Mouse (Mus musculus): ENCODE measurements around the gene Dchs2.
A peak's percentile ranks its signal among the peaks of the same experiment; 100 is the strongest.

The Dchs2 gene

DNA sequence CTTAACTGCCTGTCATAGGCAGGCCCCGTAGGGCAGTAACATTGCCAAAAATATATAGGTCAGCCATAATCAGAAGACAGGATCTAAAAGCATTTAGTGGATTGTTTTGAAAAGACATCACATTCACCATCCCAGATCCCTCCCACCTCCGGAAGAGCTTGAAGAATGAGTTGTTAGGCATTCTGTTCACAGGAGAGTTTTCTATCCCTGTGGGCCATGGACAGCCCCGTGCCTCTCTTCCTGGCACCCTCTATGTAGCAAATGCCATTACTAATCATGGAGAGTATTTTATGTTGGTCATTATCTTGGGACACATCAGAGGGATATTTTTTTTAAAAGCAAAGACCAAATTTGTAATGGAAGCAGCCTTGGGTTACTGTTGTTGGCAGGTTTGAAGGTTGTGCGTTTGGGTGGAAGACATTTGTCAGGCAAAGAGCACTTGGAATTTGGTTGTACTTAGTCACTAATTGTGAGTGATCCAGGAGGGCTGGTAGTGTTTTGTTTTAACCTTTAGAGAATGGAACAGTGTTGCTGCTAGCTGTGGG lies 122.3 kb downstream of the Dchs2 start:
- no peak for DNase-seq (ENCODE audit: low read depth, low spot score)

DNA sequence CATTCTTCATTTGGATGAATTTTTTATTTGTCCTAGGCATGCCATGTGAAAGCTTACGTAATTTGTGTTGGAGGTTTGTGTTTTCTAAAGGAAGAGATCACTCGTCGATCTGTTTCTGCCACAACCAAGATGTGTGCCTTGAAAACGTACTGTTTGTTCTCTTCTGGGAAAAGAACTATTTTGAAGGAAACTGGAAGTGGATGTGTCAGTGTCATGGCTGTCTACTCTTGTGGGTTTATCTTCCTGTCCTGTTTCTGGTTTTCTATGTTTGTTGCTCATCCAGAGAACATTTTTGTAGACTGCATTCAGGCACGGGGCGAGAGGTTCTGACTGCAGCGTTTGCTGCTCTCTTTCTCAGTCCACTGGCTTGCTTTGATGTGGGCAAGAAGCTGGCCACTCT lies 124.2 kb downstream of the Dchs2 start:
- DNase-seq (ENCODE audit: low read depth, low spot score), result no peak

DNA sequence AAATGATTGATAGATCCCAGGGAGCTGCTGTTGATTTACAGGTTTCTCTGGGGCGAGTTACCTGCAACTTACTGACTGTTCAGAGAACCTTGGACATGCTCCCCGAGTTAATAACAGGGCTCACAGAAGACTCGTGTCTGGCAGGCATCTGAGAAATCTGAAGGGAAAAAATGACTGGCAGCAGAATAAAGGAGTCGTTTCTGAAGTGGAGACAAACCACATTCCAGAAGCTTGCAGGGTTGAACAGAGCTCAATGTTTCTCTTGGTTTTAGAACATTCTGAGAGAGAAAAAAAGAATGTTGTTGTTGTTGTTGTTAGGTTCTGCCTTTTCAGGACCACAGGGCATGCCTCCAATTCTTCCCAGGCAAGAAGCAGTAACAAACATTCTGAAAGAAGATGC lies 131.7 kb downstream of the Dchs2 start:
- no peak for DNase-seq (ENCODE audit: low read depth, low spot score)

DNA sequence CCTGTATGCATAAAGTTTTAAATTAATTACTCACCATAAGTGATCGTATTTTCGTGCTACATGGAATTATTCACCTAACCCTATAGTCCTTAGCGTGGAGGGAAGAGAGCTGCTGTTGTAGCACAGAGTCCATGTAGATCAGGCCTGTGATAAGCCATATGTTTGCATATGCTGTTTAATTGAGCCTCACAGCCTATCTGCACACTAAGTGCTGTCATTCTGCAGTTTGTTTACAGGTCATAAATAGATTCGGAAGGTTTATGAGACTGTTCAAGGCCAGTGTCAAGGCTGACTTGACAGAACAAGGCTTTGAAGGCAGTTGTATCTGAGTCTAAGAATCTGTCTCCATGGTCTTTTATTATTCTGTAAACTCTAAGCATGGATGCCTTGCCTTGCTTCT lies 138.3 kb downstream of the Dchs2 start:
- DNase-seq (ENCODE audit: low read depth, low spot score), result no peak

DNA sequence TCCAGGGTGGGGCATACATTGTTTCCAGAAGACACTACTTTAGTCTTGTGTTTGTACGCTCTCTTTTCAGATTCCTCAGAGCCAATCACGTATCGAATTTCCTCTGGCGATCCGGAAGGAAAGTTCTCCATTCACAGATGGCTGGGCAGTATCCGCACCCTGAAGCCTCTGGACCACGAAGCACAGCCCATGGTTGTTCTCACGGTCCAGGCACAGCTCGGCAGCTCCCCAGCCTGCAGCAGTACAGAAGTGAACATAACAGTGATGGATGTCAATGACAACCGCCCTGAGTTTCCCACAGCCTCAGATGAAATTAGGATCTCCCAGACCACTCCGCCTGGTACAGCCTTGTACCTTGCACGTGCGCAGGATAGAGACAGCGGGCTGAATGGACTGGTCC lies 142.5 kb downstream of the Dchs2 start:
- no peak for DNase-seq (ENCODE audit: low read depth, low spot score)

DNA sequence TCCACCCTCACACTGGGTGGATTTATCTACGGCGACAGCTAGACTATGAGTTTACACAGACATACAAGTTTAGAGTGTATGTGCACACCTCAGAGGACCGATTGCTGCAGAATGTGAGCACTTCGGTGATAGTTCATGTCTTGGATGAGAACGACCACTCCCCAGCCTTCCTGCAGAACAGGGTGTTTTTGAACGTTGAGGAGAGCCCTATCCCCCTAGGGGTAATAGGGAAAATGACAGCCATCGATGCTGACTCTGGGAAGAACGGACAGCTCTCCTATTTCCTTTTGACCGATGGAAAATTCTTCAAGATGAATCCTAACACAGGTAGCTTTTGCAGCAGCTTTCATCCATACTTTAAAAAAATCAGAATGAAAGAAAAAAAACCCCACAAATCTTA lies 143.2 kb downstream of the Dchs2 start:
- no peak for DNase-seq (ENCODE audit: low read depth, low spot score)

DNA sequence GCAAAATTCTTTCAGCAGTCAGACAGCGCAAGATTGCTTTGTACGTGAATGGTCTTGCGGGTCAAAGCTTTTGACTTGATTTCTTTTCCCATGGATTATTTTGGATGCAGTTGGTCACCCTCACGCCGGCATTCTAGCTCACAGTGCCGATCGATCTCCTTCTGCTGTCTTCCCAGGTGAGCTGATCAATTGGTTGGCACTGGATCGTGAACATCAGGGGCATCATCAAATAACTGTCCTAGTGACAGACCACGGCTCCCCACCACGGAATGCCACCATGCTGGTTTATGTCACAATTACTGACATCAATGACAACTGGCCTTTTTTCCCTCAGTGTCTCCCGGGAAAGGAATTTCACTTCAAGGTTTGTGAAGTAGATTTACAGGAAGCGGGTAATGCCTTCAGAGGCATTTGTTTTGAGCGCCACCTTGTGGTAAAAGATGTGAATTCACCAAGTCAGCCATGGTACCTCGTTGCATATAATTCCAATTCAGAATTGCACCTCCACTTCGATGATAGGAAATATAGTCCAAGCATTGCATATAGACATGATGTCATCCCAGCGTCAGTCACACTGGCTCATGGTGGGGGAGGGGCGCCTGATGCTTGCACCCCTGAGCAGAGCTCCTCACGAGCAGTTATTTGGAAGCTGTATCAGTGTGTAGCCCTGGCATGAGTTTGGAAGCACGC lies 146.0 kb downstream of the Dchs2 start:
- peak; percentile 52 for DNase-seq (ENCODE audit: low read depth, low spot score)

DNA sequence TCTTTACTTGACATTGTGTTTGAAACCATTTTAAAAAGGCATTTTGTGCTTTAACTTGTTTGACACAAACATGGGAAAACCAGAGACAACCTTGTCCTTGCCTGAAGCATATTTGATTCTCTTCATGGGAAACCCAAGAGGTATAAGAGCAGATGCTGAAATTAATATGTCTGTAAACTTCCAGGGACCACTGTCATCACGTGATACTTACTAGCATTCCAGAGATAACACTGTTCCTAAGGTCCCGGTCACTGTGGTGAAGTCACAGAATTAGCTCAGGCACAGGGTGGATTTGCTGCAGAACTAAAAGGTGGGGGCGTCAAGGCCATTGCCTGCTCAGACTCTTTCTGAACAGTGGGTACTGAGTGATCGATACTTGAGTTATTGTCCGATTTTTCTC lies 148.0 kb downstream of the Dchs2 start:
- DNase-seq (ENCODE audit: low read depth, low spot score), result no peak

DNA sequence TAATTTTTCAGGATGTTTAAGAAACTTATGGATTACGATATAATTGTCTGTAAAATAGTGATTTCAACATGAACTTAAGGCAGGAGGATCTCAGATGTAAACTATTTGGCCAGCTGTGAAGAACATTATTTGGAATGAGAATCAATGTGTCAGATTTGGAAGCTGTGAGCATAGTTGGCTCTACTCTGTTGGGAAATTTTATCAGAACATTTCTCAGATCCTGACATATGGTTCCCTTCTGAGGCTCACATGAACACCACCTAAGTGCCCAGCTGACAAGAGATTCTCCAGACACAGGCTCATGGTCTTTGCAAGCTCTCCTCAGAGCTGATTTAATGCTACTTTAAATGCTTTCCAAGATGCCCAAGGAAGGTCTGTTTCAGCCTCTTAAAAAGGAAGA lies 156.1 kb downstream of the Dchs2 start:
- DNase-seq (ENCODE audit: low read depth, low spot score), result no peak

DNA sequence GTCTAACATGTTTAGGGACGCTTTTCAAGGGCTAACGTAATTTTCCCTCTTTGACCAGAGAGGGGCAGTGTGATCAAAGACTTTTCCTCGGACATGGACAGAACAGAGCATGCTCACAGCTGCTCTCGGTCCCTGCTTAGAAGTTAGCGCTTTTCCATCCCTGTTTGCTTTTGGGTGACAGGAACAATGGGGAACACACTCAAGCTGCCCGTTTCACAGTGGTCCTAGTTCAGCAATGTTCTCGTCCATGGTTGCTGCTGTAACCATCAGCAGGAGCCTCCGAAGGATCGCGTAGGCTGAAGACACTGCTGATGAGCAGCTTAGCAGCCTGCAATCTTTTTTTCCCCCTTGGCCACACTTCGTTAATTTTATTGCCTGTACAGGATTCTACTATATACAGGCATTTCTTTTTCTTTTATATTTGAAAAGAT lies 159.2 kb downstream of the Dchs2 start:
- DNase-seq (ENCODE audit: low read depth, low spot score), result no peak

DNA sequence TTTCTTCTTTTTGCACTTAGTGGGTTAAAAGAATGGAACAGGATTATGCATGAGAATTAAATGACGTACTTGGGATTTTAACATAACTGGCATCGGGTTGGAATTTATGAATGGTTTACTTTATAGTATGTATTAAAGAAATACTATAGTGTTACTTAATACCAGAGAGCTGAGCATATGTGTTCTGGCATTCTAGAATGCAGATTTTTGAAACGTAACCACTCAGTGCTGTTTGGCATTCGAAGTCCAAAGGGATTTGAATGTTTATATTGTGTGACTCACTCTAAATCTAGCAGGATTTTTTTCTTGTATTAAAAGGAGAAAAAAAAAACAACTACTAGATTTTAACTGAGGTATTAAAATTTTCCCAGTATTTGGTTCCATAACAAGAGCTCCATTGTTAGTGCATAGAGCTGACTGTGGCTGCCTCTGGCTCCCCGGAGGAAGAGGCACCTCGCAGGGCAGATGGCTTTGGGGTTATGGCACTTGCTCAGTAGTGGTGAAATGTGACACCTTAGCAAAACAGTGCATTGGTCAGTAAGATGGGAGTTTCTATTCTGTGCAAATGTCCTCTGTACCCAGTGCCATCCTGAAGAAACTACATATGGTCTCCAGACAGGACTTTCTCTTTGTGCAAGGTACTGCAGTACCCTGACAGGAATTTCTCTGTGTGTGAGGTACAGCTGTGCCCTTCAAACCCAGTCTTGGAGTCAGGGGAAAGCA lies 160.5 kb downstream of the Dchs2 start:
- DNase-seq (ENCODE audit: low read depth, low spot score), result no peak

DNA sequence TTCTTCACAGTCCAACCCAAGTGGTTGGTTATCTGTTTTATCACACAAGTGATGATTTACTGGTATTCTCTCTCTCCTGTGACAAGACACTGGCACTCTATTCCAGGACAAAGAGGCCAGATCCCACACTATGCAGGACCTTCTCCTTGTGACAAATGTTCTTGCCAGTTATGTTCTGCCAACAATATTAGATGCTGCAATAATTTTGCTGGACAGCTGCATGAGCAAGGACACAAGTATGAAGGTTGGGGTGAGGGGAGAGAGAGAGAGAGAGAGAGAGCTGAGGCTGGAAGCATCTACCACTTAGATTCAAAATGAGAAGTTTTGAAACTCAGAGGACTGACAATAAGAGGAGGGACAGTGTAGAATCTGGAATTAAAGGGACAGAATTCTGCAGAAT lies 162.7 kb downstream of the Dchs2 start:
- DNase-seq (ENCODE audit: low read depth, low spot score), result no peak

DNA sequence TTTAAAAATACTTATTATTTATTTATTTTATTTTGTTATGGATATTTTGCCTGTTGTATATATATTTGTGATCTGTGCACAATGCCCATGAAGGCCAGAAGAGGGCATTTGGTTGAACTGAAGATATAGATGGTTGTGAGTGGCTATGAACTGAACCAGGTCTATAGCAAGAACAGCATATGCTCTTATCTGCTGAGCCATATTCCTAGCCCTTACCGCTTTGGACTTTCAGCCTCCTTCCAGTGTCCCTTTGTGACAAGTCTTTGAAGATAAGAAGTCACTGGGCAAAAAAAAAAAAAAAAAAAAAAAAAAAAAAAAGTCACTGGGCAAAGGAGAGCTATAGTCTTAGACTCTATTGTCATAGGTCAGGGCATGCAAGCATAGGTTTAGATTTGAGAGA lies 163.2 kb downstream of the Dchs2 start:
- DNase-seq (ENCODE audit: low read depth, low spot score), result no peak

DNA sequence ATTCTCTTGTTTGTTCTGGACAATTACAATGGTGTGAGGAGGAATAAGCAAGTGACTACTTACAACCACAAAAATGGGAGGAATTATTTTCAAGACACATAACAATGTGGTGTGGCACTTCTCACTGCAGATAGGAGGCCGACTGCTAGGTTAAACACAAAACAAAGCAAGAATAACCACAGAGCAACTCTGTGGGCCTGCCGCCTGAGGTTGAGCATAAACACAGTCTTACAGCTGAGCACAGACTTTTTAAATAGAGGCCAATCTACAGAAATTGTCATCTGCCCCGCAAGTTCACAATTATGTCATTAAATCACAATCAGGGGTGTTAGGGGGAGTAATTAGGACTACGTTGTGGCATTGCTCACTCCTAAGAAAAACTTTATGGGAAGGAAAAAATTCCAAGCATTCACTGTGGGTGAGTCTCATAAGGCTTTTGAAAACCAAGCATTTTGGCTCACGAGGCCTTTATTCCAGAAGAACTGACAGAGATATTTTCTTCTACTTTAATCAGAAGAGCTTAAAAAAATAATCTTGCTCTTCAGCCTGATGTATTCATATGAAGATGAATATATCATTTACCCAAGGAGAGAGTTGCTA lies 172.1 kb downstream of the Dchs2 start:
- no peak for DNase-seq (ENCODE audit: low read depth, low spot score)

DNA sequence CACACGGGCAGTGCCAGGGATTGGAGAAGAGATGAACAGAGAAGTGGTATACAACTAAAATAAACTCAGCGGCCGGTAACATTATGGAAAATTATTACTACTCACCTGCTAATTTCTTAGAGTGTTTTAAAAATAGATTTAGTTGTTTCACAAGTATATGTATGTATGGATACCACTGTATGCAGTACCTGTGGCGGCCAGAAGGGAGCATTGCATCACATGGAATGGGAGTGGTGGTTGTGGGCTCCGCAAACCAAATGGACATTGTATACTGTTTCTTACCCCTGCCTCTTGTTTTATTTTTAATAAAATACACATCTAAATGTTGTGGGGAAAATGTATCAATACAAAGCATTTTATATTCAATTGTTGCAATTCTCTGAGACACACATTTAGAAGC lies 176.1 kb downstream of the Dchs2 start:
- DNase-seq (ENCODE audit: low read depth, low spot score), result no peak

DNA sequence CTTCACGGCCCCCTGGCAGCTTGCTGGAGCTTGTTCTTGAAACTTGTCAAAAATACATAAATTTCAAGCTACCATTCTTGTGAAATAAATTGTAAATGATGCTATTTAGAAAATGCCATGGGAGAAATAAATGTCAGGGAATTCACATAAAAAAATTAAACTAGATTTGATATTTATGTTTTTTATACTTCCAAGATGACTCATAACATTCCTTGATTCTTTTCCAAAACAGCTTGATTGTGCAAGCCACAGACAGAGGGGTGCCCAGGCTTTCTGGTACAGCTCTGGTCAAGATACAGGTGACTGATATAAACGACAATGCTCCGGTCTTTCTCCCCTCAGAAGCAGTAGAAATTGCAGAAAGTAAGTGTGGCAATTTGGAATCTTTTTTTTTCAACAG lies 218.2 kb downstream of the Dchs2 start:
- DNase-seq (ENCODE audit: low read depth, low spot score), result no peak

DNA sequence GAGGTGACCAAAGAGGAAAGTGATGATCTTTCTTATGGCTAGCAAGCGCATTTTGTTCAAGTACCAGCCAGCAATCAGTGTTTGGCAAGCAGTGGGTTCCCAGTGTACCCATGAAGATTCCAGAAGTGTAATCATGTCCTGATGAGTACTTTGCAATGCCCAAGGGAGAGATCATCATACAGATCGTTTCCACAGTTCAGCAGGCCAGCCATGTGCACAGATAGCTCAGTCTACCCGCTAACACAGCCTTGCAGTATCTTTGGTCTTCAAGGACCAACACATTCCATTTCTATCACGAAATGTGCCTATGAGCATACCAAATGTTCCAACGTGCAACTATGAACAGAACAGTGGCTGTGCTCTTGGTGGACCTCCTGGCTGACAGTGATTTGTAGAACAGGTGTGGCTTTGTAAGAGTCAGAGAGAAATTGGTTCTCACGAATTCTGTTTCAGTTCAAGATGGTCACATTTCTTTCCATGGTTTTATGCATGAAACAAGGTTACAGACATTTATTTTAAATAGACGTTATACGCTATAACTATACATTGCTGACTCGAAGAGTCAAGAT lies 240.8 kb downstream of the Dchs2 start:
- DNase-seq (ENCODE audit: low read depth, low spot score), result no peak

DNA sequence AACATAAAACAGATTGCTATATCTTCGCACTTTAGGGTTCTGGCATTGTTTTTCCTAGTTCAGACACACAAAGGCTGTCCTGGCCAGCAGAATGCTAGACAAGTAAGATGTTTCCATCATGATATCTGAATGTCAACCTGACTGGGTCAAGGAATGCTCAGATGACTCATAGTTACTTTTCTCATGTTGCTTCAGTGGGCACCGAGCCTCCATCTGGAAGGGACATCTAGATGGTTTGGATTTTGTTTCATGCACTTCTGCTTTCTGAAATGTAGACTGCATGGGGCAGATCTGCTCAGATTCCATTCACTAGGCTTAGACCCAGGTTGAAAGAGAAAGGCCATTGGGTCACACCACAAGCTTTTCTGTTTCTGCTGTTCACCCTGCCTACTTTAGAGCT lies 242.1 kb downstream of the Dchs2 start:
- DNase-seq (ENCODE audit: low read depth, low spot score), result no peak

DNA sequence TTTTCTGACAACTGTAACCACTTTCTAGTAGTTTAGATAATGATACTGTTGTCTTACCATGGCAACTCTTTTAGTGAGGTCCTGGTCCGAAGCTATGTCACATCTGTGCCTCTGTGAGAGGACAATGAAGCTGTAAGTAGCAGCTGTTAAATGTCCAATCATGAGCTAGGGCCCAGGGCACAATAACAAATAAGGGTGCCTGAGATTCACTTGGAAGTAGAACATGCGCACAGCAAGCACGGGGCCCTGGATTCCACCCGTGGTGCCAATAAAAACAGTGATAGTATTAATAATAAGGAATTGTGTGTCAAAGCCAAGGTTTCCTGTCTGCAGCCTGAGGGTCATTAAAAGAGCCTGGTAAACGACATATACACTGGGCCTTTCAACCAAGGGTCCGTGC lies 246.6 kb downstream of the Dchs2 start:
- no peak for DNase-seq (ENCODE audit: low read depth, low spot score)

DNA sequence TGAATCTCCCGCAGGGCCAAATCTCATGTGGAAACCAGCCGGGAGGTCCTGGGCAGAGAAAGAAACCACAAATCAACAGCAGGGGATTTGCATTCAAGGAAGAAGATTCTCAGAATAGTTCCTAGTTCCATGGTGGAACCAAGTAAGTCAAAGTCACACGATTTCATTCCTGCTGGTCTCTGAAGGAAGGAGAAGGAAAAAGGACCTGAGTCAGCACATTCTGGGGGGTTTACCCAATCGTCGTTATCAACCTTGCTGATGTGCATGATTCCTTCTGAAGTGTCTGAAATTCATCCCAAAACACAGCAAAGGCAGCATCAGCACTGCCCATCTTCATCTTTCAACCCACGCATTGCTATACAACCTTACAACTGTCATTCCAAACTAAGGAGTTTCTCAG lies 249.1 kb downstream of the Dchs2 start:
- no peak for DNase-seq (ENCODE audit: low read depth, low spot score)

All from A20 (cell line).